Mouse (Mus musculus) erythroid progenitor cell, adult 5-6 weeks (primary cell): Measurements from ENCODE around the gene Fbxl13. TPM values are rescaled to one million over a fixed set of nuclear protein-coding genes. Genes with fewer than 3 reads are reported as not detected.

Experiments
- ATAC-seq: replicated peaks from 2 replicates; pipeline ENCODE4 v1.8.0; 2016; ENCODE audit warnings: moderate number of reproducible peaks, mild to moderate bottlenecking, moderate TSS enrichment, inconsistent platforms; ENCODE audit not compliant: poor library complexity, low FRiP score, severe bottlenecking
- total RNA-seq, 2 experiments: library from RNA; stranded (forward) in 1 of 2; stranded (reverse) in 1 of 2; fragments of 150-400 nt in 1 of 2; fragments of 186-747, 209-891 nt in 1 of 2; gene quantifications; 2 replicates each; pipeline versions ENCODE4 v1.2.3 to v1.2.4; 2015 to 2017; ENCODE audit warnings: low replicate concordance in 2 of 2

The Fbxl13 gene
- total RNA-seq, 2 experiments from 2014 or later = not detected

- no peak for ATAC-seq
Observed at GRCm38 (mm10) chr5:21493294-21493999, 152.0 kb downstream of the Fbxl13 start.

- ATAC-seq = no peak
Observed at GRCm38 (mm10) chr5:21492213-21492612, 153.2 kb downstream of the Fbxl13 start.

- ATAC-seq = no peak
Observed at GRCm38 (mm10) chr5:21491469-21491868, 154.0 kb downstream of the Fbxl13 start.

GRCm38 (mm10) chr5:21489135-21489534 is 156.3 kb downstream of the Fbxl13 start:
- ATAC-seq = no peak

- ATAC-seq = no peak
Observed at GRCm38 (mm10) chr5:21488506-21488905, 156.9 kb downstream of the Fbxl13 start.

GRCm38 (mm10) chr5:21487716-21488115 is 157.7 kb downstream of the Fbxl13 start:
- no peak for ATAC-seq

GRCm38 (mm10) chr5:21487306-21487705 is 158.1 kb downstream of the Fbxl13 start:
- ATAC-seq = no peak

GRCm38 (mm10) chr5:21486798-21487197 is 158.6 kb downstream of the Fbxl13 start:
- no peak for ATAC-seq

- ATAC-seq = no peak
Observed at GRCm38 (mm10) chr5:21485197-21485829, 160.1 kb downstream of the Fbxl13 start.

- no peak for ATAC-seq
Observed at GRCm38 (mm10) chr5:21483275-21483674, 162.2 kb downstream of the Fbxl13 start.

GRCm38 (mm10) chr5:21482446-21483222 is 162.8 kb downstream of the Fbxl13 start:
- ATAC-seq = no peak

GRCm38 (mm10) chr5:21481521-21481920 is 163.9 kb downstream of the Fbxl13 start:
- ATAC-seq = no peak

GRCm38 (mm10) chr5:21479746-21480145 is 165.7 kb downstream of the Fbxl13 start:
- ATAC-seq = no peak

- no peak for ATAC-seq
Observed at GRCm38 (mm10) chr5:21478428-21478827, 167.0 kb downstream of the Fbxl13 start.

GRCm38 (mm10) chr5:21468100-21468499 is 177.3 kb downstream of the Fbxl13 start:
- no peak for ATAC-seq

GRCm38 (mm10) chr5:21467387-21467786 is 178.0 kb downstream of the Fbxl13 start:
- no peak for ATAC-seq

- ATAC-seq = no peak
Observed at GRCm38 (mm10) chr5:21440833-21441530, 204.5 kb downstream of the Fbxl13 start.

- ATAC-seq = no peak
Observed at GRCm38 (mm10) chr5:21439446-21440110, 205.9 kb downstream of the Fbxl13 start.

- ATAC-seq = no peak
Observed at GRCm38 (mm10) chr5:21438428-21438827, 207.0 kb downstream of the Fbxl13 start.
